Mouse (Mus musculus) myocyte (in vitro differentiated cells): ENCODE measurements at regions not wholly inside any gene's neighbourhood (a gene's known extent, or its start where the extent isn't known, plus 50 kb on each side); places are given as distances from the start of the nearest gene placed in this dataset.

Experiments used
- CEBPB ChIP-seq: IDR thresholded peaks from 2 replicates; pipeline ENCODE4 v1.6.1; 2011; ENCODE audit warnings: mild to moderate bottlenecking, moderate library complexity; ENCODE audit not compliant: poor library complexity, insufficient read depth, severe bottlenecking
- E2F4 ChIP-seq: IDR thresholded peaks from one replicate; pipeline ENCODE4 v1.6.1; 2011; ENCODE audit warnings: mild to moderate bottlenecking, control low read depth, moderate library complexity; ENCODE audit not compliant: insufficient read depth
- MAX ChIP-seq: IDR thresholded peaks from one replicate; pipeline ENCODE4 v1.6.1; 2011; ENCODE audit warnings: low read depth, mild to moderate bottlenecking, control low read depth
- MYOD1 ChIP-seq, 3 experiments: IDR thresholded peaks; one replicate each; pipeline ENCODE4 v1.6.1; 2011; ENCODE audit warnings: control low read depth in 2 of 3, low read depth in 2 of 3, mild to moderate bottlenecking in 2 of 3, moderate library complexity in 1 of 3; ENCODE audit not compliant: insufficient read length in 2 of 3, control insufficient read depth in 1 of 3
- MYOG ChIP-seq, 3 experiments: IDR thresholded peaks; one replicate each; pipeline ENCODE4 v1.6.1; 2011; ENCODE audit warnings: control low read depth in 2 of 3, low read depth in 2 of 3, mild to moderate bottlenecking in 2 of 3; ENCODE audit not compliant: insufficient read length in 2 of 3, control insufficient read depth in 1 of 3, insufficient read depth in 1 of 3
- POLR2A ChIP-seq: IDR thresholded peaks from one replicate; pipeline ENCODE4 v1.6.1; 2011; ENCODE audit warnings: low read depth, mild to moderate bottlenecking, control low read depth, moderate library complexity; ENCODE audit not compliant: insufficient read length
- REST ChIP-seq: IDR thresholded peaks from one replicate; pipeline ENCODE4 v1.6.1; 2011; ENCODE audit warnings: mild to moderate bottlenecking, control low read depth, moderate library complexity; ENCODE audit not compliant: insufficient read depth, insufficient read length
- SRF ChIP-seq: IDR thresholded peaks from one replicate; pipeline ENCODE4 v1.6.1; 2011; ENCODE audit warnings: low read depth; ENCODE audit not compliant: control insufficient read depth, insufficient read length
- TCF12 ChIP-seq: IDR thresholded peaks from one replicate; pipeline ENCODE4 v1.6.1; 2011; ENCODE audit warnings: mild to moderate bottlenecking, control low read depth; ENCODE audit not compliant: poor library complexity, insufficient read depth, severe bottlenecking
- USF1 ChIP-seq: IDR thresholded peaks from one replicate; pipeline ENCODE4 v1.6.1; 2011; ENCODE audit warnings: low read depth, mild to moderate bottlenecking, control low read depth, moderate library complexity

DNA sequence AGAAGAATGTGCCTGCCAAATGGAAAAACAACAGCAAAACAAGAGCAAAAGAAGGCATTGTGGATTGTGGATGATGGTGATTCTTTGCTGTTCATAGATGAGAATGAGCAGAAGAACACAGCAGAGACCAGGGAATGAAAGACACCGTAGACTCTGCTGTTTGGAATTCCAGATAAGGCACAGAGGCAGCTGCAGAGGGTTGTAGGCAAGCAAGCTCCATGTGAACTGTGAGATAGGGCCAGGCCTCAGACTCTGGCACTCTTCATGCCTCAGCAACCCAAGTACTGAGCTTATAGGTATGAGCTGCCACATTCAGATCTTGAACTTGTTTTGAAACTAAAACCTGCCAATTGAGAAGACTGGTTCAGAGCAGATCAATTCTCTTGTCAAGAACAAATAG, 223.3 kb upstream of the Veph1 start:
- no peak for TF ChIP-seq TCF12
- TF ChIP-seq POLR2A = no peak
- no peak for TF ChIP-seq MYOD1 (IDR thresholded peaks at IDR 0.05; ENCODE audit: control insufficient read depth in 1 of 3, insufficient read length in 2 of 3, low read depth in 2 of 3)
- no peak for TF ChIP-seq MAX
- TF ChIP-seq E2F4 = no peak
- no peak for TF ChIP-seq SRF
- TF ChIP-seq USF1 = no peak
- TF ChIP-seq CEBPB = no peak
- TF ChIP-seq REST = no peak
- TF ChIP-seq MYOG (IDR thresholded peaks at IDR 0.05; ENCODE audit: control insufficient read depth in 1 of 3, insufficient read depth in 1 of 3, insufficient read length in 2 of 3, low read depth in 2 of 3) = no peak
